Mouse (Mus musculus) kidney, adult 2 months (tissue): ENCODE data around the gene Stat2. TPM values are rescaled to one million over a fixed set of nuclear protein-coding genes. Genes with fewer than 3 reads are reported as not detected.

ENCODE experiments used
- DNase-seq: peaks from one replicate; pipeline ENCODE4 v3.0.0; 2021
- H3K27ac ChIP-seq: fragments of 200-500 bp; 2 replicates; pipeline ENCODE4 v1.5.1; 2012; ENCODE audit warnings: low read depth, low read length, control low read depth, inconsistent platforms; ENCODE audit not compliant: insufficient read depth
- H3K27me3 ChIP-seq: fragments of 200-500 bp; replicated peaks from 2 replicates; pipeline ENCODE4 v1.6.1; 2012; ENCODE audit warnings: mild to moderate bottlenecking, moderate library complexity, low read length, inconsistent platforms; ENCODE audit not compliant: control insufficient read depth, insufficient read depth
- H3K36me3 ChIP-seq: fragments of 200-500 bp; 2 replicates; pipeline ENCODE4 v1.6.1; 2012; ENCODE audit warnings: mild to moderate bottlenecking, moderate library complexity, low read length, inconsistent platforms; ENCODE audit not compliant: control insufficient read depth, insufficient read depth
- H3K4me1 ChIP-seq: fragments of 200-500 bp; 2 replicates; pipeline ENCODE4 v1.6.1; 2011; ENCODE audit warnings: low read length; ENCODE audit not compliant: control insufficient read depth, insufficient read depth
- H3K4me3 ChIP-seq: fragments of 200-500 bp; 2 replicates; pipeline ENCODE4 v1.5.1; 2011; ENCODE audit warnings: mild to moderate bottlenecking, low read depth, low read length, control low read depth; ENCODE audit not compliant: insufficient read depth
- CTCF ChIP-seq: fragments of 200-500 bp; conservative IDR thresholded peaks from 2 replicates; pipeline ENCODE4 v1.5.1; 2011; ENCODE audit warnings: low read depth, mild to moderate bottlenecking, control low read depth, low read length, moderate library complexity, mixed read lengths; ENCODE audit not compliant: insufficient read depth, insufficient read length
- POLR2A ChIP-seq: fragments of 200-500 bp; IDR thresholded peaks from one replicate; pipeline ENCODE4 v1.6.1; 2011; ENCODE audit warnings: low read depth, low read length, control low read depth
- WGBS: fragments of 180-500 bp; shearing (Covaris S2); methylation state at CpG from one replicate; pipeline ENCODE4 v1.1.7; 2018; 5-methylcytosine and 5-hydroxymethylcytosine counted together
- polyA plus RNA-seq: library from polyadenylated mRNA; depleted of rRNA; stranded (reverse); fragments of >200 nt; gene quantifications from 2 replicates; pipeline ENCODE4 v1.2.3, GENCODE M21; 2012

The Stat2 gene
- polyA plus RNA-seq, 1 experiment: 18.6 TPM

- no peak for TF ChIP-seq CTCF
- no peak for TF ChIP-seq POLR2A
- Histone ChIP-seq H3K27ac (no peak overlapping the region), H3K4me3 (no peak overlapping the region)
Observed at GRCm38 (mm10) chr10:128243252-128243651, 27.1 kb upstream of the Stat2 start.

GRCm38 (mm10) chr10:128244121-128244520 is 26.2 kb upstream of the Stat2 start:
- 94% methylated on average over 15 of the region's 15 CpGs for WGBS
- no peak overlapping the region for H3K27ac ChIP-seq

More at GRCm38 (mm10) chr10:128243252-128243651, 27.1 kb upstream of the Stat2 start:
- Histone ChIP-seq H3K4me1 (no peaks in the 10 kb centered on the region), H3K36me3 (no peaks in the 10 kb centered on the region), H3K27me3 (no peaks in the 10 kb centered on the region)
- DNase-seq: peak; percentile 14
- 85% methylated on average over 8 of the region's 8 CpGs for WGBS

GRCm38 (mm10) chr10:128247020-128247732 is 23.2 kb upstream of the Stat2 start:
- no peak for TF ChIP-seq POLR2A
- H3K36me3 ChIP-seq: no peaks in the 10 kb centered on the region
- no peaks in the 10 kb centered on the region for H3K4me1 ChIP-seq
- H3K27me3 ChIP-seq: no peaks in the 10 kb centered on the region
- peak overlapping the region; percentile 43 for H3K4me3 ChIP-seq
- DNase-seq: peak; percentile 79
- 70% methylated on average over 17 of the region's 17 CpGs for WGBS
- peak overlapping the region; percentile 96 for H3K27ac ChIP-seq

More at GRCm38 (mm10) chr10:128244121-128244520, 26.2 kb upstream of the Stat2 start:
- H3K4me1 ChIP-seq: no peaks in the 10 kb centered on the region
- no peak overlapping the region for H3K4me3 ChIP-seq
- TF ChIP-seq CTCF (no peak), POLR2A (no peak)
- H3K36me3 ChIP-seq: no peaks in the 10 kb centered on the region
- DNase-seq: no peak
- no peaks in the 10 kb centered on the region for H3K27me3 ChIP-seq

GRCm38 (mm10) chr10:128250565-128250964 is 19.8 kb upstream of the Stat2 start:
- TF ChIP-seq CTCF: no peak
- no peak for TF ChIP-seq POLR2A
- Histone ChIP-seq H3K27me3 (no peaks in the 10 kb centered on the region), H3K27ac (no peak overlapping the region), H3K36me3 (no peaks in the 10 kb centered on the region), H3K4me3 (no peak overlapping the region), H3K4me1 (no peaks in the 10 kb centered on the region)
- DNase-seq: no peak
- 95% methylated on average over 13 of the region's 13 CpGs for WGBS

- no peak within 1 kb of the TSS for H3K4me3 ChIP-seq
- WGBS: 76% methylated on average over 4 of the region's 4 CpGs
Observed at GRCm38 (mm10) chr10:128253677-128254255, 16.6 kb upstream of the Stat2 start, which contains the start of gene Apon. TSS of gene Apon (plus strand) at chr10:128254096.

GRCm38 (mm10) chr10:128255925-128256324 is 14.4 kb upstream of the Stat2 start:
- H3K36me3 ChIP-seq: no peaks in the 10 kb centered on the region
- no peak overlapping the region for H3K27ac ChIP-seq
- WGBS: 85% methylated on average over 8 of the region's 8 CpGs
- no peaks in the 10 kb centered on the region for H3K27me3 ChIP-seq
- no peak overlapping the region for H3K4me3 ChIP-seq
- DNase-seq: no peak
- TF ChIP-seq POLR2A: no peak
- no peak for TF ChIP-seq CTCF
- H3K4me1 ChIP-seq: no peaks in the 10 kb centered on the region

More at GRCm38 (mm10) chr10:128253677-128254255, 16.6 kb upstream of the Stat2 start, which contains the start of gene Apon:
- no peaks in the 10 kb centered on the region for H3K4me1 ChIP-seq
- H3K27ac ChIP-seq: no peak within 1 kb of the TSS
- H3K27me3 ChIP-seq: no peaks in the 10 kb centered on the region
- no peak for DNase-seq
- no peak for TF ChIP-seq CTCF
- no peak for TF ChIP-seq POLR2A
- no peaks in the 10 kb centered on the region for H3K36me3 ChIP-seq

GRCm38 (mm10) chr10:128256328-128256727 is 14.0 kb upstream of the Stat2 start:
- Histone ChIP-seq H3K4me1 (no peaks in the 10 kb centered on the region), H3K36me3 (no peaks in the 10 kb centered on the region), H3K4me3 (no peak overlapping the region), H3K27me3 (no peaks in the 10 kb centered on the region), H3K27ac (no peak overlapping the region)
- no peak for DNase-seq
- TF ChIP-seq POLR2A: no peak
- TF ChIP-seq CTCF: no peak
- WGBS: 84% methylated on average over 8 of the region's 8 CpGs
